Mouse (Mus musculus) liver, postnatal 0 days (tissue): ENCODE results near the gene Gm20517.

Experiments
- CTCF ChIP-seq: sonication (generic); IDR thresholded peaks from 2 replicates; pipeline ENCODE4 v1.5.1; 2016; ENCODE audit warnings: antibody characterized with exemption, low read depth
- EP300 ChIP-seq: IDR thresholded peaks from 2 replicates; pipeline ENCODE4 v1.6.1; 2016; ENCODE audit warnings: antibody characterized with exemption, low read depth, mild to moderate bottlenecking

DNA sequence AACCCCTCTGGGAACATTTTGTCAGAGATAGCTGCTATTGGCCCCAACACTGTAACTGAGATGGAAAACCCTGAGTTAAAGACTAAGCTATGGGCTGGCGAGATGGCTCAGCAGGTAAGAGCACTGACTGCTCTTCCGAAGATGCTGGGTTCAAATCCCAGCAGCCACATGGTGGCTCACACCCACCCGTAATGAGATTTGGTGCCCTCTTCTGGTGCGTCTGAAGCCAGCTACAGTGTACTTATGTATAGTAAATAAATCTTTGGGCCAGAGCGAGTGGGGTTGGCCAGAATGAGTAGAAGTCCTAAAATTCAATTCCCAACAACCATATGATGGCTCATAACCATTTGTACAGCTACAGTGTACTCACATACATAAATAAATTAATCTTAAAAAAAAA is 5.2 kb upstream of the Gm20517 start:
- TF ChIP-seq CTCF: peak; percentile 64
- TF ChIP-seq EP300: no peak
